ENCODE assay signal across 10 mouse cellular contexts in genomic region chr13:56093680-56094079, GRCm38 (mm10). TPM values are rescaled to one million over a fixed set of nuclear protein-coding genes. Genes with fewer than 3 reads are reported as not detected.
DNase-seq lines count a peak whose midpoint lies in the region; ATAC-seq lines count a peak whose summit lies in the region.
"Had no signal": no experiment of that assay in that cellular context is flagged by ENCODE, and none has a peak within 500 bp of the region (broad histone marks: within the 10 kb centered on the region; RNA-seq: fewer than 3 reads in every experiment).

No protein-coding gene starts in this region.

- H3K27me3 ChIP-seq in hindbrain, embryonic 13.5 days: no peaks in the 10 kb centered on the region
- H3K27me3 ChIP-seq in hindbrain, embryonic 11.5 days (ENCODE audit: control insufficient read depth, insufficient read depth, low read length): no peaks in the 10 kb centered on the region
- no peaks in the 10 kb centered on the region for H3K27me3 ChIP-seq in neural tube, embryonic 15.5 days (replicated peaks)
- H3K27me3 ChIP-seq: liver, embryonic 12.5 days had no signal

- H3K4me3 ChIP-seq in hindbrain, embryonic 13.5 days: no peak overlapping the region
- no peak overlapping the region for H3K4me3 ChIP-seq in hindbrain, embryonic 11.5 days (ENCODE audit: low read depth, low read length)
- H3K4me3 ChIP-seq in neural tube, embryonic 15.5 days (replicated peaks): no peak overlapping the region
- H3K4me3 ChIP-seq: liver, embryonic 12.5 days had no signal

- WGBS in hindbrain, embryonic 13.5 days: 69% methylated on average over 3 of the region's 3 CpGs
- WGBS in hindbrain, embryonic 11.5 days: 93% methylated on average over 3 of the region's 3 CpGs
- WGBS in neural tube, embryonic 15.5 days: 42% methylated on average over 3 of the region's 3 CpGs

- H3K4me1 ChIP-seq in hindbrain, embryonic 13.5 days (replicated peaks): peaks cover 45% of the 10 kb centered on the region
- H3K4me1 ChIP-seq in hindbrain, embryonic 11.5 days (replicated peaks; ENCODE audit: control insufficient read depth, insufficient read depth, low read length): no peaks in the 10 kb centered on the region
- peaks cover 47% of the 10 kb centered on the region for H3K4me1 ChIP-seq in neural tube, embryonic 15.5 days
- H3K4me1 ChIP-seq: liver, embryonic 12.5 days had no signal

- peak; percentile 67 to 73 for DNase-seq in cerebellum, postnatal 10 days
- DNase-seq in cerebellum, postnatal 36 days: no peak
- DNase-seq in hindbrain, embryonic 11.5 days (ENCODE audit: low spot score): no peak
- peak; percentile 20 for DNase-seq in retina, postnatal 1 day
- no peak for DNase-seq in retina, embryonic 14.5 days (ENCODE audit: low spot score)
- DNase-seq in ovary, postnatal 36 days (ENCODE audit: low spot score): no peak
- DNase-seq: thymus, postnatal 14 days had no signal

- H3K27ac ChIP-seq in hindbrain, embryonic 13.5 days: peak overlapping the region; percentile 83
- H3K27ac ChIP-seq in hindbrain, embryonic 11.5 days (ENCODE audit: low read depth, low read length): no peak overlapping the region
- peak overlapping the region; percentile 78 for H3K27ac ChIP-seq in neural tube, embryonic 15.5 days (replicated peaks)
- H3K27ac ChIP-seq: liver, embryonic 12.5 days had no signal

- no peak overlapping the region for H3K4me2 ChIP-seq in hindbrain, embryonic 13.5 days
- H3K4me2 ChIP-seq in hindbrain, embryonic 11.5 days (replicated peaks; ENCODE audit: low read depth, low read length): no peak overlapping the region
- H3K4me2 ChIP-seq in neural tube, embryonic 15.5 days: no peak overlapping the region; the same call in 1 of the 2 replicates
- H3K4me2 ChIP-seq: liver, embryonic 12.5 days had no signal

- no peak overlapping the region for H3K9ac ChIP-seq in hindbrain, embryonic 13.5 days
- H3K9ac ChIP-seq in hindbrain, embryonic 11.5 days (ENCODE audit: low read depth, low read length): no peak overlapping the region
- no peak overlapping the region for H3K9ac ChIP-seq in neural tube, embryonic 15.5 days (replicated peaks)
- H3K9ac ChIP-seq: liver, embryonic 12.5 days had no signal

- H3K36me3 ChIP-seq in hindbrain, embryonic 13.5 days: peaks cover 47% of the 10 kb centered on the region
- H3K36me3 ChIP-seq in hindbrain, embryonic 11.5 days (ENCODE audit: control insufficient read depth, insufficient read depth, low read length): 0 out of 2 replicates have a peak, but pooled peaks cover 8% of the 10 kb centered on the region
- H3K36me3 ChIP-seq in neural tube, embryonic 15.5 days: peaks cover 19% of the 10 kb centered on the region; the same call in 1 of the 2 replicates

- no peaks in the 10 kb centered on the region for H3K9me3 ChIP-seq in hindbrain, embryonic 13.5 days
- H3K9me3 ChIP-seq in hindbrain, embryonic 11.5 days (ENCODE audit: control insufficient read depth, low read length): no peaks in the 10 kb centered on the region
- no peaks in the 10 kb centered on the region for H3K9me3 ChIP-seq in neural tube, embryonic 15.5 days (replicated peaks)
- H3K9me3 ChIP-seq: liver, embryonic 12.5 days had no signal

- ATAC-seq in hindbrain, embryonic 13.5 days (ENCODE audit: low FRiP score): peak; percentile 83
- ATAC-seq in hindbrain, embryonic 11.5 days (ENCODE audit: low FRiP score): no peak
- ATAC-seq in neural tube, embryonic 15.5 days (ENCODE audit: low FRiP score): peak; percentile 83
- ATAC-seq: liver, embryonic 12.5 days had no signal

RNA-seq across cellular contexts. Expression of gene H2afy, which starts 42.5 kb away (rescaled TPM):
- polyA plus RNA-seq in hindbrain, embryonic 13.5 days (2015; fragmentation: Nextera tagmentation; extraction: Ambion mirVana): 369 and 380 TPM in 2 replicates
- polyA plus RNA-seq in hindbrain, embryonic 11.5 days (2014; fragmentation: Nextera tagmentation; extraction: Ambion mirVana): 578 and 619 TPM in 2 replicates
- polyA plus RNA-seq in neural tube, embryonic 15.5 days (2015; fragmentation: Nextera tagmentation; extraction: Ambion mirVana): 244 and 272 TPM in 2 replicates

Comparison
In these comparisons a context has a peak if more than half of its experiments do, and no peak if none do; other contexts are left out.
1. DNase-seq: peak in cerebellum, postnatal 10 days (2 of 2) and retina, postnatal 1 day (single experiment); none in cerebellum, postnatal 36 days (0 of 2), hindbrain, embryonic 11.5 days (single experiment), retina, embryonic 14.5 days (single experiment) and ovary, postnatal 36 days (single experiment).